Mouse (Mus musculus) megakaryocyte-erythroid progenitor cell, adult 5-6 weeks (primary cell): Measurements from ENCODE around the gene Gm20696. TPM values are rescaled to one million over a fixed set of nuclear protein-coding genes. Genes with fewer than 3 reads are reported as not detected.

Source experiments
- ATAC-seq: replicated peaks from 2 replicates; pipeline ENCODE4 v1.8.0; 2016; ENCODE audit warnings: mild to moderate bottlenecking, inconsistent platforms; ENCODE audit not compliant: severe bottlenecking, poor library complexity, low FRiP score, low TSS enrichment
- total RNA-seq, 2 experiments: library from RNA; stranded (forward) in 1 of 2; stranded (reverse) in 1 of 2; fragments of 200-1000, 215-1000 nt in 1 of 2; fragments of >200 nt in 1 of 2; fragmentation: Nextera tagmentation in 1 of 2; gene quantifications; 2 replicates each; pipeline ENCODE4 v1.2.3; 2014 to 2017

Gene Gm20696
- total RNA-seq, 2 experiments from 2014 or later, result 0.94 to 5.7 TPM

- ATAC-seq, result no peak
Measured at GRCm38 (mm10) chr6:99498082-99498481, 168.5 kb downstream of the Gm20696 start.

GRCm38 (mm10) chr6:99496114-99496513 lies 170.5 kb downstream of the Gm20696 start:
- ATAC-seq, result peak; percentile 59; the same call in 1 of the 2 replicates

GRCm38 (mm10) chr6:99492937-99493336 lies 173.7 kb downstream of the Gm20696 start:
- ATAC-seq, result peak; percentile 63

GRCm38 (mm10) chr6:99491979-99492544 lies 174.5 kb downstream of the Gm20696 start:
- ATAC-seq, result no peak

GRCm38 (mm10) chr6:99491146-99491545 lies 175.5 kb downstream of the Gm20696 start:
- no peak for ATAC-seq

- no peak for ATAC-seq
Measured at GRCm38 (mm10) chr6:99489900-99490648, 176.5 kb downstream of the Gm20696 start.

GRCm38 (mm10) chr6:99489423-99489822 lies 177.2 kb downstream of the Gm20696 start:
- no peak for ATAC-seq

- ATAC-seq, result peak; percentile 45; the same call in 1 of the 2 replicates
Measured at GRCm38 (mm10) chr6:99485884-99486640, 180.5 kb downstream of the Gm20696 start.

GRCm38 (mm10) chr6:99485217-99485883 lies 181.2 kb downstream of the Gm20696 start:
- peak; percentile 66 for ATAC-seq

GRCm38 (mm10) chr6:99484884-99485216 lies 181.7 kb downstream of the Gm20696 start:
- ATAC-seq, result no peak

- no peak for ATAC-seq
Measured at GRCm38 (mm10) chr6:99484197-99484725, 182.3 kb downstream of the Gm20696 start.

- no peak for ATAC-seq
Measured at GRCm38 (mm10) chr6:99483556-99483955, 183.0 kb downstream of the Gm20696 start.

- no peak for ATAC-seq
Measured at GRCm38 (mm10) chr6:99481568-99481967, 185.0 kb downstream of the Gm20696 start.

GRCm38 (mm10) chr6:99478873-99479650 lies 187.5 kb downstream of the Gm20696 start:
- ATAC-seq, result no peak

- no peak for ATAC-seq
Measured at GRCm38 (mm10) chr6:99475040-99475439, 191.6 kb downstream of the Gm20696 start.

GRCm38 (mm10) chr6:99470906-99471305 lies 195.7 kb downstream of the Gm20696 start:
- ATAC-seq, result no peak

- ATAC-seq, result no peak
Measured at GRCm38 (mm10) chr6:99469134-99469834, 197.3 kb downstream of the Gm20696 start.

GRCm38 (mm10) chr6:99467831-99468230 lies 198.8 kb downstream of the Gm20696 start:
- no peak for ATAC-seq
